8 mouse cellular contexts compared by ENCODE assay signal in genomic region chr11:50603082-50603910, GRCm38 (mm10). TPM values are rescaled to one million over a fixed set of nuclear protein-coding genes. Genes with fewer than 3 reads are reported as not detected.
DNase-seq lines count a peak whose midpoint lies in the region; ATAC-seq lines count a peak whose summit lies in the region.

No protein-coding gene starts in this region.

- H3K36me3 ChIP-seq in forebrain, embryonic 12.5 days (replicated peaks) = no peaks in the 10 kb centered on the region
- no peaks in the 10 kb centered on the region for H3K36me3 ChIP-seq in liver, embryonic 11.5 days (ENCODE audit: control insufficient read depth, insufficient read depth, low read length)
- no peaks in the 10 kb centered on the region for H3K36me3 ChIP-seq in neural tube, embryonic 13.5 days

- intact Hi-C loops in heart, postnatal 25 days (cut with DNase I) = loop anchor here (2.0 to 5.0 kb wide), 3 partner anchors 14 to 164 kb away; no protein-coding TSS in a partner anchor

- H3K27me3 ChIP-seq in forebrain, embryonic 12.5 days = peaks cover 79% of the 10 kb centered on the region
- H3K27me3 ChIP-seq in liver, embryonic 11.5 days (replicated peaks; ENCODE audit: control insufficient read depth, insufficient read depth, low read length) = peaks cover 68% of the 10 kb centered on the region
- peaks cover 83% of the 10 kb centered on the region for H3K27me3 ChIP-seq in neural tube, embryonic 13.5 days

- H3K4me3 ChIP-seq in forebrain, embryonic 12.5 days (replicated peaks) = peak overlapping the region; percentile 63
- peak overlapping the region; percentile 51 for H3K4me3 ChIP-seq in liver, embryonic 11.5 days (ENCODE audit: low read depth, low read length)
- H3K4me3 ChIP-seq in neural tube, embryonic 13.5 days = peak overlapping the region; percentile 63

- H3K9ac ChIP-seq in forebrain, embryonic 12.5 days = peak overlapping the region; percentile 5; the same call in 1 of the 2 replicates
- H3K9ac ChIP-seq in liver, embryonic 11.5 days (ENCODE audit: low read depth, low read length) = no peak overlapping the region
- H3K9ac ChIP-seq in neural tube, embryonic 13.5 days = peak overlapping the region; percentile 73; the same call in 1 of the 2 replicates

- no peak overlapping the region for H3K27ac ChIP-seq in forebrain, embryonic 12.5 days
- H3K27ac ChIP-seq in liver, embryonic 11.5 days (ENCODE audit: low read depth, low read length) = no peak overlapping the region
- H3K27ac ChIP-seq in neural tube, embryonic 13.5 days (replicated peaks) = no peak overlapping the region

- H3K9me3 ChIP-seq in forebrain, embryonic 12.5 days = no peaks in the 10 kb centered on the region
- H3K9me3 ChIP-seq in liver, embryonic 11.5 days (ENCODE audit: control insufficient read depth, low read length) = no peaks in the 10 kb centered on the region
- H3K9me3 ChIP-seq in neural tube, embryonic 13.5 days = no peaks in the 10 kb centered on the region

- peak; percentile 43 for ATAC-seq in forebrain, embryonic 12.5 days (ENCODE audit: low FRiP score)
- no peak; the same call in 1 of the 2 replicates for ATAC-seq in liver, embryonic 11.5 days (replicated peaks; ENCODE audit: low FRiP score)
- peak; percentile 41 for ATAC-seq in neural tube, embryonic 13.5 days (ENCODE audit: low read depth)

- peaks cover 16% of the 10 kb centered on the region for H3K4me1 ChIP-seq in forebrain, embryonic 12.5 days
- H3K4me1 ChIP-seq in liver, embryonic 11.5 days (replicated peaks; ENCODE audit: control insufficient read depth, insufficient read depth, low read length) = no peaks in the 10 kb centered on the region
- H3K4me1 ChIP-seq in neural tube, embryonic 13.5 days (replicated peaks) = peaks cover 18% of the 10 kb centered on the region

- DNase-seq in cerebellum, adult 11 months = peak; percentile 15
- no peak for DNase-seq in cerebellum, adult 9-10 months
- DNase-seq in adrenal gland, postnatal 10 days = peak; percentile 62
- DNase-seq in heart, postnatal 25 days (ENCODE audit: low spot score) = peak; percentile 23
- peak; percentile 47 for DNase-seq in liver, embryonic 11.5 days (ENCODE audit: low spot score)
- peak; percentile 57 for DNase-seq in urinary bladder, postnatal 14 days (ENCODE audit: low spot score)

- WGBS in forebrain, embryonic 12.5 days = 2% methylated on average over 50 of the region's 52 CpGs
- 2% methylated on average over 52 of the region's 52 CpGs for WGBS in liver, embryonic 11.5 days
- 1% methylated on average over 52 of the region's 52 CpGs for WGBS in neural tube, embryonic 13.5 days

- H3K4me2 ChIP-seq in forebrain, embryonic 12.5 days = peak overlapping the region; percentile 99
- peak overlapping the region; percentile 72 for H3K4me2 ChIP-seq in liver, embryonic 11.5 days
- peak overlapping the region; percentile 99 for H3K4me2 ChIP-seq in neural tube, embryonic 13.5 days

RNA-seq across cellular contexts. Expression of gene Adamts2, which starts 1.4 kb away (rescaled TPM):
- 10 to 100 TPM; 17.6 to 19.4 TPM for total RNA-seq in adrenal gland, postnatal 10 days (2021)
- 1.8 and 2.0 TPM in 2 replicates for polyA plus RNA-seq in forebrain, embryonic 12.5 days (2016; fragmentation: Nextera tagmentation; extraction: Ambion mirVana)
- total RNA-seq in heart, postnatal 25 days (2021) = 10 to 100 TPM; 19.1 to 20.0 TPM
- 3.4 and 4.2 TPM in 2 replicates for polyA plus RNA-seq in liver, embryonic 11.5 days (2014; fragmentation: Nextera tagmentation; extraction: Ambion mirVana)
- polyA plus RNA-seq in neural tube, embryonic 13.5 days (2015; fragmentation: Nextera tagmentation; extraction: Ambion mirVana) = 3.7 and 4.8 TPM in 2 replicates
